ENCODE assay signal across 17 mouse cellular contexts in genomic region chr1:39839838-39840237, GRCm38 (mm10). TPM values are rescaled to one million over a fixed set of nuclear protein-coding genes. Genes with fewer than 3 reads are reported as not detected.
DNase-seq lines count a peak whose midpoint lies in the region; ATAC-seq and TF ChIP-seq lines count a peak whose summit lies in the region.
"Had no signal": no experiment of that assay in that cellular context is flagged by ENCODE, and none has a peak within 500 bp of the region (broad histone marks: within the 10 kb centered on the region; RNA-seq: fewer than 3 reads in every experiment).

No protein-coding gene starts in this region.

- H3K9me3 ChIP-seq in forebrain, embryonic 13.5 days (replicated peaks): no peaks in the 10 kb centered on the region
- no peaks in the 10 kb centered on the region for H3K9me3 ChIP-seq in forebrain, embryonic 11.5 days (ENCODE audit: control insufficient read depth, low read length)
- no peaks in the 10 kb centered on the region for H3K9me3 ChIP-seq in midbrain, embryonic 14.5 days (ENCODE audit: control insufficient read depth, low read length)
- no peaks in the 10 kb centered on the region for H3K9me3 ChIP-seq in midbrain, embryonic 10.5 days (replicated peaks)
- H3K9me3 ChIP-seq in liver, postnatal 0 days (ENCODE audit: low read length): no peaks in the 10 kb centered on the region
- H3K9me3 ChIP-seq: limb, embryonic 12.5 days had no signal

- 0 out of 2 replicates have a peak, but pooled peaks have one; percentile 8 for TF ChIP-seq CTCF in liver, postnatal 0 days (IDR thresholded peaks at IDR 0.05; ENCODE audit: low read depth)

- H3K4me3 ChIP-seq in forebrain, embryonic 13.5 days: no peak overlapping the region
- H3K4me3 ChIP-seq in forebrain, embryonic 11.5 days (ENCODE audit: low read depth, low read length): no peak overlapping the region
- no peak overlapping the region for H3K4me3 ChIP-seq in midbrain, embryonic 14.5 days (replicated peaks; ENCODE audit: low read depth, low read length)
- H3K4me3 ChIP-seq in midbrain, embryonic 10.5 days: no peak overlapping the region
- H3K4me3 ChIP-seq in liver, postnatal 0 days (ENCODE audit: low read depth, low read length): no peak overlapping the region
- H3K4me3 ChIP-seq: limb, embryonic 12.5 days had no signal

- ATAC-seq in forebrain, embryonic 13.5 days: no peak
- ATAC-seq in forebrain, embryonic 11.5 days (replicated peaks; ENCODE audit: low FRiP score): no peak
- ATAC-seq in midbrain, embryonic 14.5 days (ENCODE audit: low FRiP score, low TSS enrichment): no peak
- ATAC-seq in liver, postnatal 0 days: no peak
- no peak for ATAC-seq in erythroblast, adult 5-6 weeks (replicated peaks; ENCODE audit: low FRiP score, poor library complexity, severe bottlenecking)

- H3K27ac ChIP-seq in forebrain, embryonic 13.5 days: peak overlapping the region; percentile 86; the same call in 1 of the 2 replicates
- H3K27ac ChIP-seq in forebrain, embryonic 11.5 days (ENCODE audit: low read depth, low read length): no peak overlapping the region
- peak overlapping the region; percentile 76 for H3K27ac ChIP-seq in midbrain, embryonic 14.5 days (replicated peaks; ENCODE audit: low read depth, low read length)
- H3K27ac ChIP-seq in midbrain, embryonic 10.5 days (replicated peaks): no peak overlapping the region
- H3K27ac ChIP-seq in liver, postnatal 0 days (ENCODE audit: low read depth): no peak overlapping the region
- H3K27ac ChIP-seq: limb, embryonic 12.5 days had no signal

- DNase-seq in forebrain, embryonic 11.5 days (ENCODE audit: low spot score): no peak
- no peak for DNase-seq in midbrain, embryonic 14.5 days
- DNase-seq in midbrain, embryonic 10.5 days (ENCODE audit: low spot score): no peak
- DNase-seq in T-cell, adult 2 months (ENCODE audit: low spot score): peak; percentile 13
- no peak for DNase-seq in liver, postnatal 0 days
- no peak for DNase-seq in embryo, embryonic 10.5 days (ENCODE audit: low spot score)
- DNase-seq: cerebellum, adult 9-11 months; gastrocnemius, postnatal 14 days; heart, postnatal 14 days; right cerebral cortex, adult 18-20 months had no signal

- H3K36me3 ChIP-seq in forebrain, embryonic 13.5 days (ENCODE audit: poor library complexity, severe bottlenecking): no peaks in the 10 kb centered on the region
- H3K36me3 ChIP-seq in forebrain, embryonic 11.5 days (ENCODE audit: control insufficient read depth, insufficient read depth, low read length): no peaks in the 10 kb centered on the region
- H3K36me3 ChIP-seq in midbrain, embryonic 14.5 days (ENCODE audit: control insufficient read depth, insufficient read depth, low read length): no peaks in the 10 kb centered on the region
- no peaks in the 10 kb centered on the region for H3K36me3 ChIP-seq in midbrain, embryonic 10.5 days
- H3K36me3 ChIP-seq in liver, postnatal 0 days (replicated peaks; ENCODE audit: insufficient read depth, low read length): no peaks in the 10 kb centered on the region
- H3K36me3 ChIP-seq: limb, embryonic 12.5 days had no signal

- no peak overlapping the region for H3K9ac ChIP-seq in forebrain, embryonic 13.5 days
- H3K9ac ChIP-seq in forebrain, embryonic 11.5 days (ENCODE audit: low read length): no peak overlapping the region
- no peak overlapping the region for H3K9ac ChIP-seq in midbrain, embryonic 14.5 days (replicated peaks; ENCODE audit: low read length)
- H3K9ac ChIP-seq in liver, postnatal 0 days (replicated peaks): no peak overlapping the region
- H3K9ac ChIP-seq: limb, embryonic 12.5 days had no signal

- no peak for TF ChIP-seq EP300 in liver, postnatal 0 days (IDR thresholded peaks at IDR 0.05; ENCODE audit: low read depth)

- H3K27me3 ChIP-seq in forebrain, embryonic 13.5 days: no peaks in the 10 kb centered on the region
- H3K27me3 ChIP-seq in forebrain, embryonic 11.5 days (ENCODE audit: control insufficient read depth, insufficient read depth, low read length): no peaks in the 10 kb centered on the region
- H3K27me3 ChIP-seq in midbrain, embryonic 14.5 days (ENCODE audit: control insufficient read depth, insufficient read depth, low read length): no peaks in the 10 kb centered on the region
- H3K27me3 ChIP-seq in midbrain, embryonic 10.5 days (ENCODE audit: low read depth, poor library complexity, severe bottlenecking): no peaks in the 10 kb centered on the region
- H3K27me3 ChIP-seq in liver, postnatal 0 days (ENCODE audit: insufficient read depth, low read length): no peaks in the 10 kb centered on the region
- H3K27me3 ChIP-seq: limb, embryonic 12.5 days had no signal

- H3K4me1 ChIP-seq in forebrain, embryonic 13.5 days: peaks cover 22% of the 10 kb centered on the region
- H3K4me1 ChIP-seq in forebrain, embryonic 11.5 days (replicated peaks; ENCODE audit: control insufficient read depth, insufficient read depth, low read length): 0 out of 2 replicates have a peak, but pooled peaks cover 2% of the 10 kb centered on the region
- H3K4me1 ChIP-seq in midbrain, embryonic 14.5 days (ENCODE audit: control insufficient read depth, insufficient read depth, low read length): peaks cover 12% of the 10 kb centered on the region
- H3K4me1 ChIP-seq in midbrain, embryonic 10.5 days: peaks cover 16% of the 10 kb centered on the region
- H3K4me1 ChIP-seq in liver, postnatal 0 days (ENCODE audit: insufficient read depth): peaks cover 7% of the 10 kb centered on the region
- H3K4me1 ChIP-seq: limb, embryonic 12.5 days had no signal

- WGBS in forebrain, embryonic 13.5 days: 63% methylated on average over 8 of the region's 8 CpGs
- WGBS in forebrain, embryonic 11.5 days: 63% methylated on average over 8 of the region's 8 CpGs
- WGBS in midbrain, embryonic 14.5 days: 63% methylated on average over 8 of the region's 8 CpGs
- 56% methylated on average over 8 of the region's 8 CpGs for WGBS in midbrain, embryonic 10.5 days
- WGBS in liver, postnatal 0 days (ENCODE audit: insufficient replicate concordance): 53% methylated on average over 8 of the region's 8 CpGs

- H3K4me2 ChIP-seq in forebrain, embryonic 13.5 days: no peak overlapping the region
- H3K4me2 ChIP-seq in forebrain, embryonic 11.5 days (ENCODE audit: low read depth, low read length, severe bottlenecking): no peak overlapping the region
- no peak overlapping the region for H3K4me2 ChIP-seq in midbrain, embryonic 14.5 days (ENCODE audit: low read length)
- peak overlapping the region; percentile 29; the same call in 1 of the 2 replicates for H3K4me2 ChIP-seq in liver, postnatal 0 days (ENCODE audit: low read depth, low read length)
- H3K4me2 ChIP-seq: limb, embryonic 12.5 days had no signal

RNA-seq across cellular contexts. Expression of gene Gm3646, which starts 34.7 kb away (rescaled TPM):
- polyA plus RNA-seq in forebrain, embryonic 13.5 days (2015; fragmentation: Nextera tagmentation; extraction: Ambion mirVana): not detected in 2 replicates
- polyA plus RNA-seq in forebrain, embryonic 11.5 days (2014; fragmentation: Nextera tagmentation; extraction: Ambion mirVana): not detected in 2 replicates
- not detected in 2 replicates for polyA plus RNA-seq in midbrain, embryonic 14.5 days (2014; fragmentation: Nextera tagmentation; extraction: Ambion mirVana)
- not detected in 2 replicates for polyA plus RNA-seq in midbrain, embryonic 10.5 days (2016; fragmentation: Nextera tagmentation; extraction: Ambion mirVana)
- not detected in 2 replicates for polyA plus RNA-seq in liver, postnatal 0 days (2015; fragmentation: Nextera tagmentation; extraction: Ambion mirVana)
- not detected in 2 replicates for total RNA-seq in erythroblast, adult 5-6 weeks (2015; ENCODE audit: low replicate concordance)
- total RNA-seq in erythroblast, adult 5-6 weeks (2017; ENCODE audit: low replicate concordance): not detected in 2 replicates
- total RNA-seq: layer of hippocampus, postnatal 10 days had no signal
- polyA plus RNA-seq: brain, embryonic 14.5 days; kidney, embryonic 14.5 days; limb, embryonic 12.5 days; stomach, embryonic 14.5 days had no signal

Comparison
In these comparisons a context has a peak if more than half of its experiments do, and no peak if none do; other contexts are left out.
1. H3K27ac ChIP-seq: peak in forebrain, embryonic 13.5 days (single experiment) and midbrain, embryonic 14.5 days (single experiment); none in forebrain, embryonic 11.5 days (single experiment), midbrain, embryonic 10.5 days (single experiment) and liver, postnatal 0 days (single experiment).